Mouse (Mus musculus): ENCODE measurements at regions not wholly inside any gene's neighbourhood (a gene's known extent, or its start where the extent isn't known, plus 50 kb on each side); places are given as distances from the start of the nearest gene placed in this dataset.

DNA sequence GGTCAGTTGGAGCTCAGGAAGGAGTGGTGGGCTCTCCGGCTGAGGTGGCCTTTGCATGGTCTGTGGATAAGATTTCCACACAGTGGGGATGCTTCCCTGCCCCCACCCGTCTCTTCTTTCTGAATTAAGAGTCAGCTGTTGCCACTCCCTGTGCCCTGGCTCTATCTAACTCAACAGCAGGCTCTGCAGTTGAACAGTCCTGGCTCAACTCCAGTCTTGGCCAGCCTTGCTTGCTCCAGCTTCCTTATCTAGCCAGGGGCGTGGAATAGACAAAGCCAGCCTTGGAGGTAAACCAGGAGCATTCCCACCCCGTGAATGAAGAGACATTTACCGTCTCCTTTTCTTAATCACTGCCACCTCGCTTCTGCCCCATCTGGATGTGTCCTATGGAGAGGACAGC lies 89.7 kb downstream of the Mn1 start:
- WGBS: 43% methylated on average over 6 of the region's 6 CpGs
- Histone ChIP-seq H3K4me1 (replicated peaks) (peaks cover 28% of the 10 kb centered on the region), H3K4me2 (replicated peaks) (no peak overlapping the region; the same call in 1 of the 2 replicates), H3K27me3 (replicated peaks) (0 out of 2 replicates have a peak, but pooled peaks cover 3% of the 10 kb centered on the region), H3K9me3 (no peaks in the 10 kb centered on the region), H3K36me3 (no peaks in the 10 kb centered on the region), H3K9ac (no peak overlapping the region), H3K4me3 (replicated peaks) (no peak overlapping the region), H3K27ac (peak overlapping the region; percentile 33)
- ATAC-seq: peak; percentile 68

GRCm38 (mm10) chr5:111507332-111507731 lies 90.2 kb downstream of the Mn1 start:
- Histone ChIP-seq H3K36me3 (no peaks in the 10 kb centered on the region), H3K9me3 (no peaks in the 10 kb centered on the region), H3K4me1 (replicated peaks) (peaks cover 33% of the 10 kb centered on the region), H3K9ac (no peak overlapping the region), H3K4me3 (replicated peaks) (no peak overlapping the region), H3K27ac (no peak overlapping the region), H3K27me3 (replicated peaks) (0 out of 2 replicates have a peak, but pooled peaks cover 3% of the 10 kb centered on the region), H3K4me2 (replicated peaks) (no peak overlapping the region)
- no peak for ATAC-seq
- WGBS: 97% methylated on average over 2 of the region's 2 CpGs

- Histone ChIP-seq H3K27ac (0 out of 2 replicates have a peak overlapping the region, but pooled peaks have one; percentile 37), H3K4me1 (replicated peaks) (peaks cover 34% of the 10 kb centered on the region), H3K4me2 (replicated peaks) (peak overlapping the region; percentile 63), H3K9ac (peak overlapping the region; percentile 26), H3K36me3 (no peaks in the 10 kb centered on the region), H3K9me3 (no peaks in the 10 kb centered on the region), H3K27me3 (replicated peaks) (0 out of 2 replicates have a peak, but pooled peaks cover 3% of the 10 kb centered on the region), H3K4me3 (replicated peaks) (peak overlapping the region; percentile 32)
- peak; percentile 74 for ATAC-seq
- 4% methylated on average over 21 of the region's 21 CpGs for WGBS
These were observed 91.9 kb downstream of the Mn1 start for GRCm38 (mm10) chr5:111509014-111509561.

- Histone ChIP-seq H3K4me1 (replicated peaks) (peaks cover 34% of the 10 kb centered on the region), H3K9ac (peak overlapping the region; percentile 26; the same call in 1 of the 2 replicates), H3K27me3 (replicated peaks) (0 out of 2 replicates have a peak, but pooled peaks cover 3% of the 10 kb centered on the region), H3K36me3 (no peaks in the 10 kb centered on the region), H3K4me2 (replicated peaks) (peak overlapping the region; percentile 63), H3K4me3 (replicated peaks) (peak overlapping the region; percentile 32), H3K27ac (0 out of 2 replicates have a peak overlapping the region, but pooled peaks have one; percentile 37), H3K9me3 (no peaks in the 10 kb centered on the region)
- 16% methylated on average over 9 of the region's 9 CpGs for WGBS
- ATAC-seq: peak; percentile 26
These were observed 92.5 kb downstream of the Mn1 start for GRCm38 (mm10) chr5:111509575-111510057.

- Histone ChIP-seq H3K27ac (no peak overlapping the region), H3K4me2 (replicated peaks) (no peak overlapping the region), H3K4me3 (replicated peaks) (no peak overlapping the region), H3K9ac (no peak overlapping the region), H3K4me1 (replicated peaks) (peaks cover 34% of the 10 kb centered on the region), H3K36me3 (no peaks in the 10 kb centered on the region), H3K27me3 (replicated peaks) (0 out of 2 replicates have a peak, but pooled peaks cover 3% of the 10 kb centered on the region), H3K9me3 (no peaks in the 10 kb centered on the region)
- no peak for ATAC-seq
- WGBS: 79% methylated on average over 5 of the region's 5 CpGs
These were observed 93.2 kb downstream of the Mn1 start for GRCm38 (mm10) chr5:111510183-111510878.

DNA sequence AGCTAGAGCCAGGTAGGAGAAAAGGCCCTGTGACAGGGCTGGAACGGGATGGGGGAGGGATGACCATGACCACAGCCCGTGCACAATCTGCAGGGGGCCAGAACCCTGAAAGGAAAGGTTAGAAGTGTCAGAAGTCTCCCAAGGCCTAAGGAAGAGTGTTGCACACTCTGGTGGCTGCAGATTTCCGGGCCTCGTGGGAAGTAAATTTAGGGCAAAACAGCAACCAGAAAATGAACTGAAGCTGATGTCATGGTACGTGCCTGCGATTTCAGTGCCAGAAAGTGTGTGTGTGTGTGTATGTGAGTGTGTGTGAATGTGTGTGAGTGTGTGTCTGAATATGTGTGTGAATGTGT lies 93.7 kb downstream of the Mn1 start:
- H3K27ac ChIP-seq: no peak overlapping the region
- H3K4me3 ChIP-seq (replicated peaks): no peak overlapping the region
- no peak overlapping the region for H3K4me2 ChIP-seq (replicated peaks)
- no peaks in the 10 kb centered on the region for H3K9me3 ChIP-seq
- H3K9ac ChIP-seq: no peak overlapping the region
- 0 out of 2 replicates have a peak, but pooled peaks cover 3% of the 10 kb centered on the region for H3K27me3 ChIP-seq (replicated peaks)
- no peaks in the 10 kb centered on the region for H3K36me3 ChIP-seq
- ATAC-seq: no peak
- WGBS: 75% methylated on average over 6 of the region's 6 CpGs
- H3K4me1 ChIP-seq (replicated peaks): peaks cover 34% of the 10 kb centered on the region

DNA sequence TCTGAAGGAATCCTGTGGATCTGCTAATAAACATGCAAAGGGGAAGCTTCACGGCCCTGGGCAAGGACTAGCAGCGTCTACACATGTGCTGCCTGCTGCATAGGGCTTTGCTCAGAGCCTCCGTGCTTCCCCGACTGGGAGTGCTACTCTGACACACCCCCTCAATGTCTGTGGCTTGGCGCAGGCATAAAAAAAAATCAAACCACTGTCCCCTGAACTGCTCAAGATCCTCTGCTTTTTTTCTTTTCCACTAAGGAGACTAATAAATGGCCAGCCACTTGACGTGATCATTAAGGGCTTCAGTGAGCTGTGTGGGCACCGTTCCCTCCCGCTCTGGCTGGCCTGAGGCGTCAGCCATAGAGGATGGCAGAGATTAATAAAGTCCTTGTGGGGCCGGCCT lies 94.8 kb downstream of the Mn1 start:
- Histone ChIP-seq H3K9me3 (no peaks in the 10 kb centered on the region), H3K36me3 (no peaks in the 10 kb centered on the region), H3K27ac (no peak overlapping the region), H3K4me2 (replicated peaks) (no peak overlapping the region), H3K27me3 (replicated peaks) (0 out of 2 replicates have a peak, but pooled peaks cover 3% of the 10 kb centered on the region), H3K4me3 (replicated peaks) (no peak overlapping the region), H3K4me1 (replicated peaks) (peaks cover 23% of the 10 kb centered on the region), H3K9ac (no peak overlapping the region)
- no peak for ATAC-seq
- 36% methylated on average over 10 of the region's 10 CpGs for WGBS

- ATAC-seq: no peak
- no peak overlapping the region for H3K4me2 ChIP-seq (replicated peaks)
These were observed 96.8 kb downstream of the Mn1 start for GRCm38 (mm10) chr5:111513976-111514375.

GRCm38 (mm10) chr5:111519059-111519458 lies 101.9 kb downstream of the Mn1 start:
- H3K27ac ChIP-seq: no peak overlapping the region
- no peak overlapping the region for H3K4me2 ChIP-seq (replicated peaks)
- no peak for ATAC-seq
- H3K27me3 ChIP-seq (replicated peaks): no peaks in the 10 kb centered on the region
- no peak overlapping the region for H3K4me3 ChIP-seq (replicated peaks)
- no peaks in the 10 kb centered on the region for H3K9me3 ChIP-seq
- H3K36me3 ChIP-seq: no peaks in the 10 kb centered on the region
- 52% methylated on average over 3 of the region's 3 CpGs for WGBS
- H3K4me1 ChIP-seq (replicated peaks): peaks cover 11% of the 10 kb centered on the region
- no peak overlapping the region for H3K9ac ChIP-seq

More at GRCm38 (mm10) chr5:111513976-111514375, 96.8 kb downstream of the Mn1 start:
- H3K9ac ChIP-seq: no peak overlapping the region
- no peaks in the 10 kb centered on the region for H3K36me3 ChIP-seq
- H3K27ac ChIP-seq: no peak overlapping the region
- H3K4me3 ChIP-seq (replicated peaks): no peak overlapping the region
- no peaks in the 10 kb centered on the region for H3K9me3 ChIP-seq
- 75% methylated on average over 6 of the region's 6 CpGs for WGBS
- peaks cover 19% of the 10 kb centered on the region for H3K4me1 ChIP-seq (replicated peaks)
- H3K27me3 ChIP-seq (replicated peaks): 0 out of 2 replicates have a peak, but pooled peaks cover 3% of the 10 kb centered on the region

GRCm38 (mm10) chr5:111519500-111520041 lies 102.4 kb downstream of the Mn1 start:
- Histone ChIP-seq H3K27me3 (replicated peaks) (no peaks in the 10 kb centered on the region), H3K9ac (no peak overlapping the region), H3K4me1 (replicated peaks) (peaks cover 11% of the 10 kb centered on the region), H3K4me2 (replicated peaks) (no peak overlapping the region), H3K9me3 (no peaks in the 10 kb centered on the region), H3K4me3 (replicated peaks) (no peak overlapping the region), H3K36me3 (no peaks in the 10 kb centered on the region), H3K27ac (no peak overlapping the region)
- no peak for ATAC-seq
- 25% methylated on average over 7 of the region's 7 CpGs for WGBS

GRCm38 (mm10) chr5:111521866-111522265 lies 104.7 kb downstream of the Mn1 start:
- Histone ChIP-seq H3K4me2 (replicated peaks) (no peak overlapping the region), H3K36me3 (no peaks in the 10 kb centered on the region), H3K9me3 (no peaks in the 10 kb centered on the region), H3K9ac (no peak overlapping the region), H3K27me3 (replicated peaks) (no peaks in the 10 kb centered on the region), H3K4me3 (replicated peaks) (no peak overlapping the region), H3K27ac (no peak overlapping the region), H3K4me1 (replicated peaks) (peaks cover 11% of the 10 kb centered on the region)
- WGBS: 75% methylated on average over 2 of the region's 2 CpGs
- no peak for ATAC-seq

DNA sequence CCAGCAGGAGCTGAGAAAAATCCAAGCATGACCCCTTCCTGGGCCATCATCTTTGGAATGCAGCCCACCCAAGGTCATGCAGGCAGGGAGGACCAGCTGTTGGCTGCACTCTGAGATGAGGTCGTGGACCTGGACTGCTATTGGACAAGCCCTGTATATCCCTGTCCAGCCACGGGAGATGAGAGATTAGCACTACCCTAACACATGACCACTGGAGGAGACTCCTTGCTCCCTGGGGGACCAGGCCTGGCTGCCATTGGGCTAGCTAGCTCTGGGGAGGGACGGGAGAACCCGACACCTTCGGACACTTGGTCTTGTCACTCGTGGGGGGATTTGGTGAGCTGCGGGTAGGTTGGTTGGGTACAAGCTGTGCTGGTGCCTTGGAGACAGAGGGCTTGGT lies 105.4 kb downstream of the Mn1 start:
- Histone ChIP-seq H3K9ac (no peak overlapping the region), H3K4me1 (replicated peaks) (peaks cover 11% of the 10 kb centered on the region), H3K27ac (no peak overlapping the region), H3K4me3 (replicated peaks) (no peak overlapping the region), H3K27me3 (replicated peaks) (no peaks in the 10 kb centered on the region), H3K9me3 (no peaks in the 10 kb centered on the region), H3K36me3 (no peaks in the 10 kb centered on the region), H3K4me2 (replicated peaks) (no peak overlapping the region)
- ATAC-seq: no peak
- 35% methylated on average over 7 of the region's 7 CpGs for WGBS
